Mouse (Mus musculus): Measurements from ENCODE around the gene Sele.

Sele gene

DNA sequence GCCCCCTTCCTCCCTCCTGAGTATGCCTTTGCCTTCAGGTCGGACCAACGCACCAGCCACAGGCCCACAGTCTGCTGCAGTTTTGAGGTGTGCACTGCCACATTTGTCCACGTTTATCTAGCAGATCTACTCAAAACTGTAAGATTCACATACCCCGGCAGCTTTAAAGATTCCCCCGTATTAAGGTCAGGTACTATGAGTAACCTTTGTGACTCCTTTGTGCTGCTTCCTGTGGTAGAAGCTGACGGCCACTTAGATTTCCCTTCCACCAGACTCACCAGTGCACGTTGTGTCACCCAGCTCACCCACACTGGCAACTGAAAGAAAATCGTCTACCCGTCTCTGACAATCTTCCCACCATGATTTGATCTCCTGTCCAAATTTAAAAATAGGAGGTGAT, 25.1 kb downstream of the Sele start:
- no peak for DNase-seq

DNA sequence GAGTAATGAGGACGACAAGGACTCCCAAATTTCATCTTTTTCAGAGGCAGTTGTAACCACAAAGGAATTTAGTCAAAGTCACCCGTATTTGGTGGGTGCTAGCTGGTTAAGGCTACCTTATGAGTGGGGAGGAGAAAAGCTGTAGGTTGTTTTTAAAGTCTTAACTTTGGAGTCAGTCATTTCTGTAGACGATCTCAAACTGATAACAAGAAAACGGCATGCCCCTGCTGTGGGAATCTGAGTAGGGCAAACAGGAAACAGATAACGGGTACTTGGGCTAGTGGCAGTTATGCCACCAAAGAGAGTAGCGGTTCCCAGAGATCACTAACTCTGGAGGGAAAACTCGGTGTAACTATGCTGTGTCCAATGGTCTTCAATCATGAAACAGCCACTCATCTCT, 25.8 kb downstream of the Sele start:
- DNase-seq = no peak

DNA sequence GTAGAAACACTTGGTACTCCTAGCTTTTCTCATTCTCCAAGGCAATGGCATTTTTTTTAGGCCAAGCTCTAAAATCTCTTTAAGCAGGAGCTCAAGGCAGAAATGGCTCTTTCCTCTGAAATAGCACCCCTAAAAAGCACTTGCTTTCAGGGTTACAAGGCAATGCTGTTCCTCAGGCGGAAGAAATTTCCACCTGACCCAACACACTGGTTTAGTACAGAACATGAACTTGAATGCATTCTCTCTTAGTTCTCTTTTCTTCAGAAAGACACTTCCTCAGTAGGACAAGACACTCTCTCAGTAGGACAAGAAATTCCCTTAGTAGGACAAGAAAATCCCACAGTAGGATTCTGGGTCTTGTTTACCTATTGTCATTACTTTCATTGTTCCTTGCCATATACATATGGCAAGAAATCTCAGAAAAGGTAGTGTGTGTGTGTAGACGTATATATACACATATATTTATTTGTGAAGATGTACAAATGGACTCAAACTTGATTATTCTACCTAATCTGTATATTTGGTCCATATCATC, 26.6 kb downstream of the Sele start:
- no peak for DNase-seq

DNA sequence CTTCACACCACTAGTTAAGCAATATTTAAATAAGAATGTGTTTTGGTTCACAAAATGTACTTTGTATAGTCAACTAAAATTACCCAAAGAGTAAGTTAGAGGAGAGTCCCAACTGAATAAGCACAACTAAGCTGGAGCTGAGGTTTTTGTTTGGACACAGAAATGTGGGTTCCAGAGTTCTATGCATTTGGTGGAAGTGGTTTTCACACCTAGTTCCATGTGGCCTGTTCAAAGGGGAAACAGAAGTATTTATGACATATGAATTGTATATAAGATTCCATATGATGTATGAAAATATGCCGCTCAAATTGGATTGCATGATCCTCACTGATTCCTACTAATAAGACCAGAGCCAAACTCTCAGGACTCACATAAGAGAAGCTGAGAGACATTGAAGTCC, 27.4 kb downstream of the Sele start:
- no peak for DNase-seq

DNA sequence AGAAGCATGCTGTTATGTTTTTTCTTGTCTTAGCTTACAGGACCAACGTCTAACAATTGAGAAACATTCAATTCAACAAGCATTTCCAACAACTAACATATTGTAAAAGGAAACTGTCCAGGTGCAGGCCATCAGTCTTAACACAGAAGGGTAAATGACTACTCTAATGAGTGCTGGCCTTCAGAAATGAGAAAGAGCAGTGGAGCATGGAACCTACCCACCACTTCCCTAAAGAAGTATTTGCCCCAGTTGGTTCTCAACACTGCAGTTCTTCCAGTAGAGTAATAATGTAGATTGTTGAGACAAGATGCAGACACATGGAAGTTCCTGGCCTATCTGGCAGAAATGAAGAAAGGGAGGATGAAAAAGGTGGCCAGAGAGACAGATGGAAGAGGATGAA, 28.4 kb downstream of the Sele start:
- no peak for DNase-seq

DNA sequence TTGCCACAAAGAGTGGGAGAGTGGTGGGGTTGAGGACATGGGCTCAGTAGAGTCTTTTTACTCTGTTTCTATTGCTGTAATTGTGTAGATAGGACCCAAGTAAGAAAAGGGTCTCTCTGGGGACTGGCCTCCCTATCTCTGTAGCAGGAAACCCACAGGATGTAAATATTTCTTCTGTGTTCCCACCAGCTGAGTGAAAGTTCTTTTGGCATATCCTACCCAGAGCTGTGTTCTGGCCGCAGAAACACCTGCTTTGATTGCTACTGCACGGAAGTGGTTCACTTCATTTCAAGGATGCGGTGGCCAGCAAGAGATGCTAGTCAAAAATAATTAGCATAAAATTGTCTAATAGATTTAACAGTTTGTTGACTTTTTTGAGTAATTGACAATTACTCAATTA, 29.0 kb downstream of the Sele start:
- DNase-seq = no peak

DNA sequence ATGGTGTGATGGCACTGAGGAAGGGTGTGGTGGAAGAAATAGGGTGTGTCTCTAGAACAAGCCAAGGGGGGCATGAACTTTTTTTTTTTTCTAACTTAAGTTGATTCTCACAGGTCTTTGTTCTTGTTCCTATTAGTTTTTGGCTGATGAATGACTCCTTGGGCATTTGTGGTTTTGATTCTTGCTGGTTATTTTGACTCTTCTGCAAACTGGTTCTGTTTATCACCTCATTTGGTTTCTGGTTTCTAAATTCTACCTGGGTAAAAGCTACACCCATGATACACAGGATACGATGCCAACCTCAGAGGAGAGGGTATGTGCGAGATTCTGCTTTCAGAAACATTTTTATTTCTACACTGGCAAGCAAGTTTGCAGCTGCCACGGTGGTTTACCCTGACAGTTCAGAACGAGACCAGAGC, 30.3 kb downstream of the Sele start:
- DNase-seq = no peak

DNA sequence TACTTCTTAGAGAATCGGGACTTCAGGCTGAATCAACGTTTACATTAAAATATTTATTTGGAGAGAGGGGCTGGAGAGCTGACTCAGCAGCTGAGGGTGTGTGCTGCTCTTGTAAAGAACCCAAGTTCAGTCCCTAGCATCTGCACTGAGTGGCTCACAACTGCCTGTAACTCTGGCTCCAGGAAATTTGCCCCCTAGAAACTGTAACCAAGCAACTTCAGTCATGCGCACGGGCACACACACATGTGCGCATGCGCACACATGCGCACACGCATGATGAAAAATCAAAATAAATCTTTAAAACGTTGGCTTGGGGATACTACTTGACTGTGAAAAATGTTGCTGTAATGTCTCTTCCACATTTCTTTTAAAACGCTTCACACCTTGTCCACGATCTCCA, 31.1 kb downstream of the Sele start:
- no peak for DNase-seq

DNA sequence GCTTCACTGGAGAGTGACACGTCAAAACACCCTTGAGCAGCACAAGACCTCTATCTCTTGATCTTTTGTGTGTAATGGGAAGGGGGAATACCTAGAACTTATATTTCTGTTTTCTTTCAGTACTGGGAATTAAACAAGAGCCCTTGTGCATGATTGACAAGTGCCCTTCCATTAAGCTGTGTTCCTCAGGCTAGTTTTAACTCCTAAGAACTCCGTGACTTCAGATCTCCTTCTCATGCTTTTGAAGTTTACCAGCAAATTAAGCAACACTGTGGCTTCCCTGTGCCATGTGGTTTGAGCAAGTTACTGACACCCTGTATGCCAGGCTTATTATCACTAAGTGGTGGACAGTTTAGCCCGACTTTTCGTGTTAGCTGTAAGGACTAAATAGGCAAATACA, 35.0 kb downstream of the Sele start:
- no peak for DNase-seq

DNA sequence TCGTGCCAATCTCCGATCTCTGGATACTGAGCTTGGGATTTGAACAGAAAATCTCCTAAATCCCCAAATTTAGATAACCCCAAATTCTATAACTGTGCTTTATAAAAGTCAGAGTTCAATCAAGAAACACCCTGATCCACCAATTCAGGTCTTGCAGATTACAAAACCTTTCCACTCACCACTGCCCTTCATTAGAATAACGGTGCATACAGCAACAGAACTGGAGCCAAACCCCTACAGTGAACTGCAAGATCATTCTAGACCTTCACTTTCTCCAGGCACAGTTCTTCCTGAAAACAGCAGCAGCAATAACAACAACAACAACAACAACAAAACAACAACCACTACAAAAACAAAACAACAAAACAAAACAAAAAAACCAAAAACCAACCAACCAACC, 38.8 kb downstream of the Sele start:
- no peak for DNase-seq

DNA sequence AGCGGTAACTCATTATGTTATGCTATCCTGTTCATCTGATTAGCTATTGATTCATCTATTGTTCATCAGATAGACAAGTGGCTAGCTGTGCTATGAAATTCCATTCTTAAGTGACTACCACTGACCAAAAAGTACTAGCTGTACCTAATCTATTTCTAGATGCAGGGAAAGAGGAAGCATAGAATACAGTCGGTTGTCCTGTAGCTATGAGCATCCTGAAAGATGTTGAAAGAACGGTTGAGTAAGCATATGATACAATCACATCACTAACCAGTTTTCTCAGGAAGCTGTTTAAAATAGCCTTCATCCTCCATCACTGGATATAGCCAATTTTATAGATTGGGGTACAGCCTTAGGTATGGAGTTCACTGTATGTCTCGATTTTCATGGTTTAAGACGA, 39.8 kb downstream of the Sele start:
- no peak for DNase-seq

DNA sequence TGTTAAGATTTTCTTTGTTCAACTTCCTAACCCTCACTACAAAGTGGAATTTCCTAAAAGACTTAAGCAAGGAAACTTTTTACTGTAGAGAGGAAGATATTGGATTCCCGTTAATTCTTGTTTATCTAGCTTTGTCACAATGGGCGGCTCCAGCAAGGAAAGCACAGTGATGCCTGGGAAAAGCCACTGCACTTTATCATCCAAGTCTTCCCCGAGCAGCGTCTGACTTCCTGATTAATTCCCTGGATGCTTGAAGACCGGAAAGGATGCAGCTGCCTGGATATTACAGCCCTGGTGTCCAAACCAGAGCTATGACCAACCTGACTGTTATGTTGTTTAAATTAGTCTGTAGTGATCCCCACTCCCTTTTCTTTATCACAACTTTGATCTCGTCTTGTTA, 48.7 kb downstream of the Sele start:
- DNase-seq = no peak

DNA sequence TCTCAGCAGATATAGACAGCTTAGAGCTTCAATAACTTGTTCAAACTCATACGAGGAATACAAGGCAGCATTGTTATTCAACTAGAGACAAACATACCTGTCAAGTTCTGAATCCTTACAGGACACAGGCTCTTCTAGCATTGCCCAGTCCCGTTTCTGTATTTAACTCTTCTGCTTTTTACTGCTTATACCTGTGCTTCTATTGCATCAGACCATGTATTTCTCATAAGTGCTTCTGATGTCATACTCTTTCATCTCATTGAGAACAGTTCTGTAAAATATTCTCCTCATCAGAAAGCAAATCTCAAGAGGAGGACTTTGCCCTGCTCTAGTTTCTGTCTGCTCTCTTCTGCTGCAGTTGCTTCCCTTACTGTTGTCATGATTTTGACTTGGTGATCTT, 49.9 kb downstream of the Sele start:
- DNase-seq = no peak

DNA sequence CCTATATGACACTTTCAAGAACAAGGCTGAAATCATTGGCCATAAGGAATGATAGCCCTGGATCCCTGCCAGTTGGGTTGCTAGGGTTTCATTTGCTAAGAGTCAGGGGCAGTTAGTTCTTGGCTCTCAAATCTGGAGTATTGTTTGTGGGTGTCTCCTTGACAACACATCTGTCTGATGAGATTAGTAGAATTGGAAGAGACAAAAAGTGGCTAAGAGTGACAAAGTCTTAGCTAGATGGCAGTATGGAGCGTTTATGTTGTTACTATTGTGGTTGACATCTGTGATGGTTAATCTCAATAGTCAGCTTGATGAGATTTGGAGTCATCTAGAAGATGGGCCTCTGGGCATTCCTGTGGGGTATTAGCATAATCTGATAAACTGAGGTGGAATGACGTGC, 50.3 kb downstream of the Sele start:
- no peak for DNase-seq

Data from cerebellum, adult 11-12 months (tissue).